Mouse (Mus musculus) liver (tissue): ENCODE results near the gene Chrm3.
A peak's percentile ranks its signal among the peaks of the same experiment; 100 is the strongest.

Experiments used
- DNase-seq: peaks from one replicate; pipeline ENCODE4 v3.0.0-alpha.2; 2020; ENCODE audit warnings: mixed read lengths

Chrm3 gene

GRCm38 (mm10) chr13:10235391-10236169 is 125.1 kb downstream of the Chrm3 start:
- DNase-seq, result no peak

GRCm38 (mm10) chr13:10220403-10220802 is 140.2 kb downstream of the Chrm3 start:
- no peak for DNase-seq

GRCm38 (mm10) chr13:10212112-10212511 is 148.5 kb downstream of the Chrm3 start:
- no peak for DNase-seq

DNA sequence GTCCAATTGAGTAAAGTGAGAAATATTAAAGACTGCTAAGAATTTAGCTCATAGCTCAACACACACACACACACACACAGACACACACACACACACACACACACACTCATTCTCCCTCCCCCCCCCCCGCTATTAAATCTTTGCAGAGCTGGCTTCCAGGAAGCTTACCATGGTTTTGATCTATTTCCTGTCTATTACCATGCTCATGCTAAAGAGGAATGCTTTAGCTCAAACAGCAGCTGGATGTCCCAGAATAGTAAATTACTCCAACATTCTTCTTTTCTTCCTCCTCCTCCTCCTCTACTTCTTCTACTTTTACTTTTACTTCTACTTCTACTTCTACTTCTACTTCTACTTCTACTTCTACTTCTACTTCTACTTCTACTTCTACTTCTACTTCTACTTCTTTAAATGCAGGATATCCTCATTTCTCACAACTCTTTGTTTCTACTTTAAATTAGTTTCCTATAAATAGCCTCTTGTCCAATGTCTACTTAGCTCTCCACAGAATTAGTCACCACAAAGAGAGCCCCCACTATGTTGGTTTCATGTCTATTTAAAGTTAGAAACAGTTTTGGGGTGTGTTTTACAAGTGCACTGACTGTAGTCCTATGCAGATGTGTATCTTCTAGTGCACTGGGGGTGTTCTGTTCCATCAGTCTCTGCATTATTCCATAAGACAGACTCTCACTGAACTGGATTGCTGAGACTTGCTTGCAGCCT is 150.0 kb downstream of the Chrm3 start:
- no peak for DNase-seq

- DNase-seq, result no peak
These were observed 161.3 kb downstream of the Chrm3 start for GRCm38 (mm10) chr13:10199206-10199956.

- no peak for DNase-seq
These were observed 170.8 kb downstream of the Chrm3 start for GRCm38 (mm10) chr13:10189829-10190228.

- DNase-seq, result no peak
These were observed 172.7 kb downstream of the Chrm3 start for GRCm38 (mm10) chr13:10187926-10188325.

GRCm38 (mm10) chr13:10183837-10184236 is 176.8 kb downstream of the Chrm3 start:
- DNase-seq, result no peak

- DNase-seq, result no peak
These were observed 177.9 kb downstream of the Chrm3 start for GRCm38 (mm10) chr13:10182756-10183155.

DNA sequence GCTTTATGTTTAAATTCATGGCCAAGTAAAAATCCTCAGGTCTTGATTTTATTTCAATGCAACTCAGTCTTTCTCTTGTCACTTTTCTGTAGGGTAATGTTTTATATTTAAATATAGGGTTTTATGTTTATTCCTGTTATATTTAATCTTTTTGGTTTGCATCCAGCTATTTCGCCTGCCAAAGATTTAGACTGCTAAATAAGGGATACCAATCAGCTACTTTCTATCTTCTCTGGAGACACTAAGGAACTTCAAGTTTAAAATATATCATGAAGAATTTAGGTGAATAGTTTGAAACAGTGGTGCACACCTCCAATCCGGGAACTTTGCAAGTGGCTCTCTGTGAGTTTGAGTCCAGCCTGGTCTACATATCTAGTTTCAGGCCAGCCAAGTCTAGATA is 190.1 kb downstream of the Chrm3 start:
- no peak for DNase-seq

DNA sequence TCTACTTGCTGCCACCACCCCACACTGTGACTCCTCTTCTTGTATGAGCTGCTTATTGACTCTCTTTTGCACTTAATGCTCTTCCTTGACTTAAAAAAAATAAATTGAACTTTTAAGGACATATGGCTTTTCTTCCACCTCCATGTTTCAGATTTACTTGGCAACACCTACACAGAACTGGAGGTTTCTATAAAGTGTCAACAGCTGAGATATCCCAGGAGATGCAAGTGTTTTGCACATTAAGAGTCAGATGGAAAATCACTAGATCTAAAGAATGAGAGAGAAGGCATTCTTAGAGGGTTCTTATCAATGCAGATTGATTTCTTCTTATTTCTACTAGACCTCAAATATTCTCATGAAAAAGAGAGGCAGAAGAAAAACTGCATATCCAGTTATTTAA is 197.3 kb downstream of the Chrm3 start:
- DNase-seq, result no peak

DNA sequence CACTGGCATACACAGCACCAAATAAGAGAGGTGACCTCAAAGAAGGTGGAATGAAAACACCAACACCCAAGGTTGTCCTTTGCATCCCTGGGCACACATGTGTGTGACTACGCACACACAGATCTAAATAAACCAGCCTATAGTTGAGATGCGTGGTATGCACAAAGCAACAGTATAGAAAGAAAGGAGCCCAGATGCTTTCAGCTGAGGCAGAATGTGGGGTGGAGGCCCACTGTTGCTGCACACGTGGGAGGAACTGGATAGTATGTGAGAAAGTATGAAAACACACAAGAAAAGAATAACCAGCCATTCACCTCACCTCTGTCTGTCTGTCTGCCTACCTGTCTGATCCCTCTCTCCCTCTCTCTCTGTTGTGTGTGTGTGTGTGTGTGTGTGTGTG is 203.2 kb downstream of the Chrm3 start:
- no peak for DNase-seq

DNA sequence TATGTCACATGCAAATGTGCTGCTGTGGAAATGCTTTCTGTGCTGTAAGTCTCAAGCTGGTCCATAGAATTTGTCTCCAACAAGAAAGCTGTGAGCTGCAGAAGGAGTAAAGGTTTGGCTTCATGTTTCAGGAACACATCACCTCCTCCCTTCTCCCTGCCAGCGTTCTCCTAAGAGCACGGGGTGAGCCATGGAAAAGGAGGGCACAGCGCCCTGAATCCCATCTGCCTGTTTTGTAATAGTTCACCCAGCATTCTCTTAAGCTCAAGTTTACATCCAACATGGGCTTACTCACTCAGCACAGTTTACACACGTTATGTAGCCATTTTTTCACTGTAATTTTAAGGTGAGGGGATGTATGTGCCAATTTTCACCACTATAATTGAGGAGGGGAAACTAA is 220.1 kb downstream of the Chrm3 start:
- no peak for DNase-seq

DNA sequence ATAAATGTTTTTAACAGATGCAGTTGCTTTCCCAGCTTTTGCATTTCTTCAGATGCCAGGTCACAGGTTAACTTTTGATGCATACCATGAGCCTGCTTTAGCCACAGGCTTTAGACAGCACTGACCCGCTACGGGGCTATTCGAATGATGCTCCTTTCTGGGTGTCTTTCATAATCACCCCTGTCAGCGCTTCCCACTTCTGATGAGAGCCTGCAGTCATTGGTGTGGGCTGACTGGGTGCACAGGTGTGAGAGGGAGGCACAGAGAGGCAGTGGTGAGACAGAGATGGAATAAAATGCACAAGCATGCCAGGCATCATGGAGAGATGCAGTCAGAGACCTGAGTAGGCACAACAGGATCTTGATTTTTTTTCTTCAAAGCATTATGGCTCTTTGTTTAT is 221.8 kb downstream of the Chrm3 start:
- no peak for DNase-seq

GRCm38 (mm10) chr13:10131064-10131463 is 229.6 kb downstream of the Chrm3 start:
- no peak for DNase-seq

GRCm38 (mm10) chr13:10112211-10112610 is 248.4 kb downstream of the Chrm3 start:
- no peak for DNase-seq

DNA sequence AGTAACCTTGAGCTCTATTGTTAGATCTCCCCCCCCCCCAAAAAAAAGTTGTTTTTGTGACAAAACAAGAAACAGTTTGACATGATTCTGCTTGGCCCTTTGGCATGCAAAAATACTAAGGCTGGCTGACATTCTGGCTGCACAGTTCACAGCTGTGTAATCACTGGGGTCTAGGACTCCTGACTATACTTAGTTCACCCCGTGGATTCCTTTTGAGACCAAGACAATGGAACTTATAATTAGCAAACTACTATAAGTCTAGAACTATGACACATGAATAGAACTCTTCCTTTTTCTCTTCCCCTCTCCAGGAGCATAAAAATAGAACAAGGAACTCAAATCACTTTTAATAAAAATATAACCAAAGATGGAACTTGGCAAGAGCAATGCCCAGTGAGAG is 251.1 kb downstream of the Chrm3 start:
- DNase-seq, result no peak

GRCm38 (mm10) chr13:10107331-10107730 is 253.3 kb downstream of the Chrm3 start:
- no peak for DNase-seq

DNA sequence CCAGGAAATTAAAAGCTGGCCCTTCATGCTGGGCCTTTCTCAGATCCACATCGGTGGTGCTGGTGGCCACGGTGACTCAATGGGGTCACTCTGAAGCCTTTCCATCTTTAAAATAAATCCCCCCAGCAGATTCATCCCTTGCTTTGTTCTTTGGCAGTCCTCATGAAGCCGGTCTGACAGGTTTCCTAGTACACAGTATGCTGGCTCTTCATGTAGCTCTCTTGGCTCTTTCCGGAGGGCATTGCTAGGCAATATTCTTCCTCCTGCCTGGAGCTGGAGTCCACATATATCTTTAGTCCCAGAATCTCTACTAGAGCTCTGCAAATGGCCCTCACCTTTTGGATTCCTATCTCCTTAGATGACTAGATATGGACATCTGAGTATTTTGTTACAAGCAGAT is 269.9 kb downstream of the Chrm3 start:
- no peak for DNase-seq

GRCm38 (mm10) chr13:10086336-10086735 is 274.3 kb downstream of the Chrm3 start:
- no peak for DNase-seq

GRCm38 (mm10) chr13:10081896-10082426 is 278.7 kb downstream of the Chrm3 start:
- DNase-seq, result no peak

DNA sequence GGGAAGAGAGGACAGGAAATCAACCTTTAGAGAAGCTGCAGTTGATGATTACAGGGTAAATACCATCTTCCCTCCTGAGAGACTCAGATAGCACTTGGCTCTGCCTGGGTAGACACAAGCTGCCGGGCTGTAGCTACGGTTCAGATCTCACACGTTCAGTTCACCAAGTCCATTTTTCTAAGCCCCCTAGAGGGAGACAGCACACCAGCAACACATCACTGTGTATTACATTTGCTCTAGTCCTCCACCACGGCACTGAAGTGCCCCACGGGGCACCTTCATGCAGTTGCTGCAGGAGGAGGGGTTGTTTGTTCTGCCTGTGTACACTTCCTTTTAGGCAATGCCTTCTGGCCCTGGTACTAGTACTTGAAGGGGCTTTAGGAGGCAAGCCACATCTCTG is 289.5 kb downstream of the Chrm3 start:
- DNase-seq, result peak; percentile 11

DNA sequence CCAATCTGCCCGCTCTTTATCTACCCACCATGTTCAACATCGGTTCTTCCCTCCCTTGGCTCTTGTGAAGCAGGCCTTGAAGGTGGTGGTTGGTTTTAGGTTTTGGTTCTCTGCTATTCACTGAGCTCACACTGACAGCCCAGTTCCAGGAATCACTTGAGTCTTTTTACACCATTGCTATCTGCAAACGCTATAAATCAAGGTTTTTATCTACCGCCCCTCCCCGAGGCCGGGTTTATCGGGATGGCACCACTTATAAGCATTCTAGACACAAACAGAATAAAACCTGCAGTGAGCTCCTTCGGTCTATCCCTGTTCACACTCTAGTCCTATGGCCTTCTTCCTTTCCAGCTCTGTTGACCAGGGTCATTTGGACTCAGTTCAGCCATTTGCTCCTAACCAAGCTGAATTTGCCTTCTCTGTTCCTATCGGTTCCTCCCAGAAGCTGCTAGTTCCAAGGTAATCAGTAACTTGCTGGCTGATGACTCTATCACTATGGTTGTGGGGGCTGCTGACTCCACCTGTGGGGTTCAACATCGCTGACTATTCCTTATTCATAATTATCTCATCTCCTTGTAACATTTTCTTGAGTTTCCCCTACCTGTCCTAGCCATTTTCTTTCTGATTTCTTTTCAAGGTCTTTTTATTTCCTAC is 291.6 kb downstream of the Chrm3 start:
- DNase-seq, result no peak
